Mouse (Mus musculus) ES-CJ7 (cell line): Measurements from ENCODE around the gene Serinc3.

Experiments used
- DNase-seq: peaks from one replicate; pipeline ENCODE4 v3.0.0; 2011; ENCODE audit warnings: low read depth, low spot score

Gene Serinc3

DNA sequence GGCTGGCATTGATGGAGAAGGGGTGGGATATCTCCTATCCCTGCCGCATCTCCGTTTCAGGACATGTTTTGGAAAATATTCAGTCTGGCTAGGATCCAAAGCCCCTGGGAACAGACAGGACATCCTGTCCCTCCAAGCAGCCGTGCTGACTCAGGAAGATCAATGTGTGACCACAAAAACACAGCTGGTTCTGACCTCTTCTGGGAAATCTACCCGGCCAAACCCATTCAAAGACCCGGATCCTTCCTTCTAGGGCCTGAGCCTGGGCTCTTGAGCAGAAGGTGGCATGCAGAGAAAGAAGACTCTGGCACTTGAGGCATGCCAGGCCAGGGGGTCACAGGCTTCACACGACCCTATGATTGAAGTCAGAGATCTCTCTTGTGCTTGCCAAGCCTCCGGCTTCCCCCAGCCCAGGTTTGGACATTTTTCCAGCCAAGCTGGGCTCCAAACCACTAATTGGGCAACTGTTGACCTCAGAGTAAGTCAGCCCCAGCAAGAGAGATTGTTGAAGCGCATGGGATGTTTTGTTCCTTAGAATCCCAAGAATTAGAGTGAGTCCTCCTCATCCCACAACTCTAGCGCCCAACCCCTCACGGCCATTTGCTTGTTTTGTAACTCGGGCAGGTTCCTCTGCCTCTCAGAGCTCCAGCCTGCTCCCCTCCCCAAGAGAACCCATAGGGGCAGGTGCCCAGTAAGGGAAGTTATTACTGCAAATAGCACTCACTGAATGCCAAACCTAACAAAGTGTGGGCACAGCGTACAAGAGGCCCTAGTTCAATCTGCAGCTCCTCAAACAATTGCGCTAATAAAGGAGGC lies 48.7 kb downstream of the Serinc3 start:
- no peak for DNase-seq

DNA sequence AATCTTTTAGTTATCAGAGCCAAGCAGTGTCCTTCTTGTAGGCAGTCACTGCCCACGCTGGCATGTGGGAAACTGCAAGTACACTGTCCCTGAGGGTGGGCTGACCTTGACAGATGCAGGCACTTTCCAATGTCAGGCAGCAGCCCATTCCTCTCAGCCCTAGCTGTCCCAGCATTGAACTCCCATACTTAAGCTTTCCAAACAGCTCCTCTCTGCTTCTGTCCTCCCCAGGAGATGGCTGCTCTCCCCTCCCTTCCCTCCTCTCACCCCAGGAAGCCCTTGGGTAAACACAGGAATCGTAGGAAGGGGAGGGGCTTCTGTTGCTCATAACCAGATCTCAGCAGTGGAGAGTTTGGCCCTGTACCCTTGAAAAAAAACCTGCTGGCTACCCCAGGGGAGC lies 49.8 kb downstream of the Serinc3 start:
- DNase-seq = no peak

DNA sequence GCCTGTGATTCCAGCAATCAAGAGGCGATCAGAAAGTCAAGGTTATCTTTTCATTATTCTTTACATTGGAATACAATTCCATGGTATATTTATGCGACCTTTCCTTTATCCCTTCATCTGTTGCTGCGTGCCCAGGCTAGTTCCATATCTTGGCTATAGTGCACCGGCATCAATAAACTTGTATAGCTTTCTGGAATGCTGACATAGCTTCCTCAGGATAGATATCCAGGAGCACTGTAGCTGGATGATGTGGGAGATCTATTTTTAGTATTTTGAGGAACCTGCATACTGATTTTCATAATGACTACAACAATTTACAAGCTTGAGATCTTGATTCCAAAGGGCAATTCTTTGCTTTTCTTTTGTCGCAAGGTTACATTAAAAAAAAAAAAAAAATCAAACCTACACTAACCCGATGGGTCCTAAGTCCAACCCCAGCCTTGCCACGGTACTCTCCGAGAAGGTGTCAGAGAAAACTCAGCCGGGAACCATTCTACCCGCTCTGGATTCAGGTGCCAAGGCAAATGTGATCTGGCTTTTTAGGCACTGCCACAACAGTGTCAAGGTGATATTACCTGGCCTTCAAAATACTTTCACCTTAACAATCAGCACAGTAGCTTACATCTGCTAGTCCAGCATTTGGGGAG lies 51.2 kb downstream of the Serinc3 start:
- DNase-seq = no peak

DNA sequence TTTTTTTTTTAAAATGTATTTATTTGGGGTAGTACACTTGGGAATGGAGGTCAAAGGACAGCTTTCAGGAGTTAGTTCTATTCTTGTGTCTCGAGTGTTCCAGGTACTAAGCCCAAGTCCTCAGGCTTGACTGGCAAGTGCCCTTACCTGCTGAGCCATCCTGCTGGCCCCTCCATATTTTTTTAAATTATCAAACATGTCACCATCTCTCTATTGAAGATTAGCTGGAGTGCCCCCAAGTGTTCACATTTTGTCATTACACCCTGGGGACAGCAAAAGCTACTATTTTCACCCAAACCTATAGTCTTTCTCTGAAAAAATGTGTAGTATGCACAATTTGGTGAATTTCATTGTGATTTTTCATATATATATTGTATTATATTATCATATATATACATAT lies 52.8 kb downstream of the Serinc3 start:
- DNase-seq = peak; percentile 25

DNA sequence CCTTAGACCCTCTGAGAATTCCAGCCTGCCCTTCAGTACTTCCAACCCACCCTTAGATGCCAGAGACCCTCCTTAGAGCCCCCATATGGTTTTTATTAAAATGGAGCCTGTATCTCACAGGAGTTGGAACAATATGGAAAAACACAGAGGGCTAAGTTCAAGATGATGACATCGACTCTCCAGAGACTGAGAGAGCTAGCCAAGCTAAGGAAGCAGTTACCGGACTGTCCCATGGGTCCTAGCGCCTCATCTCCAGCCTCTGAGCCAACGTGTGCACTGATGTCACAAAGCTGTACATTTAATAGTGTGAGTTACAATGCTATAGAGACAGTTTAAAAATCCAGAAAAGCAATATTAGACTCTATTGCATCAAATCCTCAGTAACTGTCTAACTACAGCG lies 53.9 kb downstream of the Serinc3 start:
- no peak for DNase-seq

DNA sequence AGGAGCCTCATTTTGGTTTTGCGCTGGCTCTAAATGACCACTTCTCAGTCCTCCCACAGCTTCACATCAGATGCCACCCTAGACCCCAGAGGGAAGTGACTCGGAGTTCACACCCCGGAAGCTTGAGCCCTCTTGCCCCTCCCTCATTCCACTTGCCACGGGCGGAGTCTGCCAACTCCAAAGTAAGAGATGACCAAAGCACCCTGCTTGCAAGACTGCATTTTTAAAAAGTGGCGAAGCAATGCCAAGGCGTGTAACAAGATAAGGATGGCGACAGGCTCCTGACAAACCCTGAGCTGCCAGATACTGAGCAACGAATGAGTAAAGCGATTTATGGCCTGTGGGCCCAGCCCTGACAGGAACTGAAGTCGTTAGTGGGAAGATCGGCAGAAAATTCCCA lies 54.7 kb downstream of the Serinc3 start:
- DNase-seq = no peak

DNA sequence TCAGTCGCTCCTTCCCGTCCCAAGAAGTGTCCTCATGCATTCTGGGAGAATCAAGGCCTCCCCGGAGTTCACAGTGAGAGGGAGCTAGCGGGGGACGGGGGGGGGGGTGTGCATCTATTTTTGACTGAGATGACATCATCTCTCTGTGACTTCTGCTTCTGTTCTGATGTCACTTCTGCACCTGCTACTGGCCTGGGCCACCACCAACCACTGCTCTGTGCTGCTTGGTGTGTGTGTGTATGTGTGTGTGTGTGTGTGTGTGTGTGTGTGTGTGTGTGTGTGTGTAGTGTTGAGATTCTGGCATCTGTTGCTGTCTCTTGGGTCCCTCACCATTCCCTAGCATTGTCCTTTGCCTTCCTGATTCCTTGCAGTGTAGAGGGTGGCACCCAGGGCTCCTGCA lies 57.4 kb downstream of the Serinc3 start:
- DNase-seq = no peak

DNA sequence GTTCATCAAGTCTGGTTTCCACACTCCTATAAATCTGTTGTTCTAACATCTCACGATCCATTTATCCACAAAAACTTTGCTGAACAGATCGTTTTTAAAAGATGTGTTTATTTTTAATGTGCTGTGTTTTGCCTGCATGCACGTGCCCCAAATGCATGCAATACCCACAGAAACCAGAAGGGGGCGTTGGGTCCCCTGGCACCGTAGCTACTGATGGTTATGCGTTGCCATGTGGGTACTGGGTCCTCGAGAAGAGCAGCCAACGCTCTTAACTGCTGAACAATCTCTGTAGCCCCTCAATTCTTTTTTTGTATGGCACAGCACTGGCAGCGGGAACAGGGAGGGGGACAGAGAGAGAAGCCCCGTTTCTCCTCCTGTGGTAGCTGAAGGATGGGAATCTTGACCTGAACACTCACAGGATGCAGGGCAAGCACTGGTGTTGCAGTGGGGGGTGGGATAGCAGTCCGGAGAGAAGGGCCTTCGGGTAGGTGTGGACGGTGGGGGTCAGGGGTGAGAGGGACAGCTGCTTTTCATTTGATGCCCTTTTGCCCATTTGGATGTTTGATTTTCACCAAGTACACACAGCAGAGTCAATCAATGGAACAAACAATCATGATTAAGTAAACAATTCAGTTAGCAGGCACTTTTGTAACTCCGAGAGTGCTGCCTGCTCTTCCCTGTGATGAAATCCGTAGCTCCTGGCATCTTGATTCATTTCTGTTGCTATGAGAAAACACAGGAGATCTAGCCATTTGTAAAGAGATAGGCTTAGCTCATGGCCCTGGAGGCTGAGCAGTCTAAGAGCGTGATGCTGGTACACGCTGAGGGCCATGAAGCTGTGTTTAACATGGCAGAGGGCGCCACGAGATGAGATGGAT lies 58.3 kb downstream of the Serinc3 start:
- DNase-seq = peak; percentile 44

DNA sequence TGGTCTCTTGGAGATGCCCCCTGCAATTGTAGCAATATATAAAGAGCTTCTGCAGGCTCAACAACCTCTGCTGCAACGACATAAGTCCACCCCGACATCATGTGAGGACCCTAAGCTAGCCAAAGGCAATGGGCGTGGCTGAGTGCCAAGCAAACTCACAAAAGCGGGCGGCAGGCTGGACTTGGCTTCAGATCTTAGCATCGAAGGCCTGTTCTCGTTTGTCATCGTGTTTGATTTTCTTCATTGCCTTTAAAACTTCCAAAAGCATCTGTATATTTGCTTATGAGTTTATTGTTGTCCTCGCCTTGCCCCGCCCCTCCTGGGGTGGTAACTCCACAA lies 60.9 kb downstream of the Serinc3 start:
- DNase-seq = no peak

DNA sequence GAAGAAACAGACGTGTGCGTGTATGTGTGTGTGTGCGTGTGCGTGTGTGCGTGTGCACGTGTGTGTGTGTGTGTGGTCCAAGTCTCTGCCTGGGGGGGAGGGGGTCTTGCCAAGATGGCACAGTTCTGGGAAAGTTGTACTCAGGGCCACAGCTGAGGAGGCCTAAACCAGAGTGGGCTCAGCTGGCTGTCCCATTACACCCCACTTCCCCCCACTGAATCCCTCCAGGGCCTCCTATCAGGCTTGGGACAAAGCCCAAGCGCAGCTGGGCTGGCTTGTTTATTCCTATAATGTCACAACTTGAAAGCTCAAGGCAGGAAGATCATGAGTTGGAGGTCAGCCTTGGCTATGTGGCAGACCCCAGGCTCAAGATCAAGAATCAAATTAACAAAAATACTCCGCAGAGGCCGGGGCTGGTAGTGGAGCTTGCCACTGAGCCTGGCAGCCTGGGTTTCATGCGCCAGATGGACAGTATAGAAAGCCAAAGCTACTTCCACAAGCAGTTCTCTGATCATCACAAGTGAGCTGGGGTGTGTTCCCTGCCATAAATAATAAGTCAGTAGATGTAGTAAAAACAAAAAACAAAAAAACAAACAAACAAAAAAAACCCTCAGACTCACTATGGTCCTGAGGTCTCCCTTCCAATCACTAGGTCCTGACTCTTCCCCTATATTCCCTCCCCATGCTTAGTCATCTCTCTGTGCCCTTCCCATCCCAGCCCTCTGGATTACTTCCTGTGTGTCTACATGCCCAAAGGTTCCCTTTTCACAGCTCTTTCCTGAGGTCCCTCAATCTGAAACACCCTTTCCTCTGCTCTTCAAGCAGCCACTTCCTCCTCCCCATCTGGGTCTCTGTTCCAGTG lies 61.5 kb downstream of the Serinc3 start:
- no peak for DNase-seq

DNA sequence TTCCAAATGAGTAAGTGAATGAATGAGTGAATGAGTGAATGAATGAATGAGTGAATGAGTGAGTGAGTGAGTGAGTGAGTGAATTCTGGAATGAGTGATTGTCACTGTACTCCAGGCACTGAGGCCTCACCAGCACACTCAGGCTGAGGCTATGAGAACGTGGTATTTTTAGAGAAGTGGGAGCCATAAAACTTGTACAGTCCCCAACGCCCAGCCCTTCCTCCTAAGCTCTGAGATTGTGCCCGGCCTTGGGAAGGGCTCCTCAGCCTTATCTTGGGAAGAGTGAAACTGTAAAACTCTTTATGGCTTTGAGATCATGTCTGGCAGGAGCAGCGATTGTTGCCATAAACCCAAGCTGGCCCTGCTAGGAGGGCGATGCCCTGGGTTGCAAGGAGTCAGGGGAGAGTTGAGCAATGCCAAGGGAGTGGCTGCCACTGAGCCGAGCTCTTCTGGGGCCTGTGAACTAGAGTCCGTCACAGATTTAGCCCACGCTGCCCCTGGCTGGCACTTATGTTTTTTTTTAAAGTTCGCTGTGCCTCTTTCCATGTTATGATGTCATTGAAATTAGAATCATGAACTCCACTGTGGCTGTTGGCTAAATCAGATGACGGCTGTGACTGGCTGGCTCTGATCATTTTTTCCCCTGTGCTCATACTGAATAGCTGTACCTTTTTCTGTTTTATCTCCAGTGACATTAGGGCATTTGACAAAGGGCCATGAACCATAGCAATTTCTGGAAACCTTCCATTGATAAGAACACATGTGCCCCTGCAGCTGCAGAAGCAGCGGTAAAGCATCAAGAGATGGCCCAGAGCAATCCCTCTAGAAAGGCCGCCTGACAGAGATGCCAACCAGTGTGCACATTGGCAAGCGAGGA lies 64.6 kb downstream of the Serinc3 start:
- no peak for DNase-seq

DNA sequence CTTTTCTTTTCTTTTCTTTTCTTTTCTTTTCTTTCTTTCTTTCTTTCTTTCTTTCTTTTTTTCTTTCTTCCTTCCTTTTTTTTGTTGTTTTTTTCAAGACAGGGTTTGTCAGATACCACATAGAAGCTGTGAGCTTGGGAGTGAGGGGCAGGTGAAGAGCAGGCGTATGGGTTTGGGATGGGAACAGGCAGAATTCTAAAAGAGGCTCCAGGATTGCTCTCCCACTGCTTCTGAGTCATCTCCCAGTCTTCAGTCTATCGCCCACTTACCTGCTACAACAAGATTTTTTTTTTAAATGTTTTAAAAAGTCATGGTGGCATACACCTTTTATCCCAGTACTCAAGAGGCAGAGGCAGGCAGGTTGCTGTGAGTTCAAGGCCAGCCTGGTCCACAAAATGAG lies 66.9 kb downstream of the Serinc3 start:
- no peak for DNase-seq

DNA sequence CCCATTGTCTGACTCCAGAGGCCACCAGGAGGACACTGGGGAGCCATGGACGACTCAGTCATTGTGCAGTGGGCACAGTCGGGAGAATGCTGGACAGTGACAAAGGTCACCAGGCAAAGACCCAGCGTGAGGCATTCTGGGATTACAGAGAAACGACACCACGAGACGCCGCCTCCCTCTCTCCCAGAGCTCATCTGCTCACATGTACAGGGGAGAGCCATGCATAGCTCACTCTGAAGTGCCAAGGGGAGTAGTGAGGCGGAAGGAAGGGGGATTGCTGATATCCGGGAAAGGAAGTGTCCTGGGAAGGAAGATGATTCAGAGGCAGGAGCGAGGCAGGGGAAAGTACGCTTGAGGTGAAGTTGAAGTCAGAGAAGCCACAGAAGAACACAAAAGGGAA lies 69.7 kb downstream of the Serinc3 start:
- DNase-seq = no peak

DNA sequence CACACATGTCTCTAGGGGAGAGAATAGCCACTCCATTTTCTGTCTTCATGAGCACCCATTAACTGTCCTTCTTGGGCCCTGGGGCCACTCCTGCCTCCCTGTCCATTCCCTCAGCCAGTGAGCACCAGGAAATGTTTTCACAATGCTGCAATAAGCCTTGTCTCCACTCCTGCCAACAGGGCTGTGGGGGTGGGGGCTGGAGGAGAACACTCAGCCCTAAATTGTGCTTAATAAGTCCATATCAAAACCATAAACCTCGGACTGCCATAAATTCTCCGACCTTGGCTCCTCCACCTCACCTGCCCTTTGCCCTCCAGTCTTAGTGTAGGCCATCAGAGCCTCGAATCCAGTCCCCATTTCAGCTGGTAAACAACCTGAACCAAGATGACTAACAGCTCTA lies 70.6 kb downstream of the Serinc3 start:
- DNase-seq = no peak
